Mouse (Mus musculus): ENCODE data around the gene Lxn. TPM values are rescaled to one million over a fixed set of nuclear protein-coding genes. Genes with fewer than 3 reads are reported as not detected.

Lxn gene
- 103 and 107 TPM in 2 replicates for polyA plus RNA-seq (2014; fragmentation: Nextera tagmentation; extraction: Ambion mirVana)

DNA sequence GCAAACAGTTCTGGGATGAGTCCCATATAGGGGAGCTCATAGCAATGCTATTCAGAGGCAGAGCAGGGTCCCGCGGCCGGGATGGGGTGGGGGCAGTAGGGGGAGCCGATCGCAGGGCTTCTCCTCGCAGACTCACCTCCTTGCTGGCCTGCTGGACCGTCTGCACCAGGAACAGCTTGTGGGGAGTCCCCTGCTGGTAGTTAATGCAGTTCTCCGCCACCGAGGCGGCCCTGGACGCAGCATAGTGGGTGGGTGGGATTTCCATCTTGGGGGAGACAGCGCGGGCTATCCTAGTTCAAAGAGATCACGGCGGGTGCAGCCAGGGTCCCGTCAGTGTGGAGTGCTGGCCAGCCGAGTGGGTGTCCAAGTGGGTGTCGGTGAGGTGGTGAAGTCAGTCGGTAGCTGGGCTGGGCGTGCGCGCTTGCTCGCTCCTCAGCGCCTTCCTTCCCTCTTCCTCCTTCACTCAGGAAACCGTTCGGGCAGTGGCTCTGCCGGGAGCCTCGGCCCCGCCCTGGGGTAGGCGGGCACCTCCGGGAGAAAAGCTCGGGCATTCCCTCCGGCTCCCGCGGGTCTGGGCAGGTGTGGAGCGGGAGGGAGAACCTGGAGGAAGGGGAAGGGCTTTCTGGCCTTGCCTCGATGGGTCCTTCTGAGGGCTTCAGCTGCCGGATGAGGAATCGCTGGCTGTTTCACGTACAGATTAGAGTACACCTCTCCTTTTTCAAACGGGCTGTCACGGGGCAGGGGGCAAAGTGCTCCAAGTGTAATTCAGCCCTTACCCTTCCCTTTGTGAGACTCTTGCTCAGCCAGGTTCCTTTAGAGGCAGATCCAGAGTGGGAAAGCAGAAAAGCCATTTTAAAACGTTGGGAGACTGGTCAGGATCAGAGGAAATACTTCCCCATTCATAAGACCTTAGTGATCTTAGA is at the start of gene Lxn:
Gene Lxn, minus strand, starts transcription at position 477 of the 923 bp plus-strand sequence.
- Histone ChIP-seq H3K9me3 (ENCODE audit: control insufficient read depth, low read depth, low read length) (no peaks in the 10 kb centered on the region), H3K27me3 (ENCODE audit: control insufficient read depth, insufficient read depth, low read length) (no peaks in the 10 kb centered on the region), H3K4me1 (ENCODE audit: control insufficient read depth, insufficient read depth, low read length) (peaks cover 3% of the 10 kb centered on the region; the same call in 1 of the 2 replicates), H3K9ac (replicated peaks; ENCODE audit: low read depth, low read length) (peak within 1 kb of the TSS; percentile 45), H3K36me3 (ENCODE audit: control insufficient read depth, insufficient read depth, low read length) (peaks cover 23% of the 10 kb centered on the region), H3K27ac (ENCODE audit: low read length) (peak within 1 kb of the TSS; percentile 89), H3K4me2 (replicated peaks; ENCODE audit: low read depth, low read length) (peak within 1 kb of the TSS; percentile 61), H3K4me3 (ENCODE audit: low read depth, low read length) (peak within 1 kb of the TSS; percentile 62)
- WGBS, result 1% methylated on average over 43 of the region's 43 CpGs
- peak; percentile 93 for ATAC-seq (ENCODE audit: insufficient number of reproducible peaks, insufficient read depth, low FRiP score, low read depth)

DNA sequence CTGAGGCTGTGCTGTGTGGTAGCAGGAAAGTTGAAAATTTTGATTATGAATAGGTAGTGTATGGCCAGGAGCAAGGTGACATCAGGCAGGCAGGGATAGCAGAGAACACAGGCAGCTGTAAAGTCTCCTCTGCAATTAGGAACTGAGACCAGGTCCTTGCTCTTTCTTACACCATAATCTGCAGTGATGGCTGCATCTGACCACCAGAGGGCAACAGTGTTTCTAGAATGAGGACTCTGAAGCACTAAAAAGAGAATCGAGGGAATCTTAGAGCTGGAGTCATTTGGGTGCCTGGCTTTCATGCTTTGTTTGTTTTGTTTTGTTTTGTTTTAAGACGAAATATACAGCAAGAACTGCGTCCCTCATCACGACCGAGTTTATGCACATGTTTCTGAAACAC is 49.1 kb upstream of the Lxn start:
- 0% methylated on average over 5 of the region's 5 CpGs for WGBS
- Histone ChIP-seq H3K36me3 (ENCODE audit: control insufficient read depth, insufficient read depth, low read length) (no peaks in the 10 kb centered on the region), H3K9ac (replicated peaks; ENCODE audit: low read depth, low read length) (no peak overlapping the region), H3K9me3 (ENCODE audit: control insufficient read depth, low read depth, low read length) (no peaks in the 10 kb centered on the region), H3K27me3 (ENCODE audit: control insufficient read depth, insufficient read depth, low read length) (peaks cover 5% of the 10 kb centered on the region), H3K4me2 (replicated peaks; ENCODE audit: low read depth, low read length) (no peak overlapping the region), H3K4me3 (ENCODE audit: low read depth, low read length) (no peak overlapping the region), H3K27ac (ENCODE audit: low read length) (no peak overlapping the region), H3K4me1 (ENCODE audit: control insufficient read depth, insufficient read depth, low read length) (no peaks in the 10 kb centered on the region)
- ATAC-seq (ENCODE audit: insufficient number of reproducible peaks, insufficient read depth, low FRiP score, low read depth), result peak; percentile 68

DNA sequence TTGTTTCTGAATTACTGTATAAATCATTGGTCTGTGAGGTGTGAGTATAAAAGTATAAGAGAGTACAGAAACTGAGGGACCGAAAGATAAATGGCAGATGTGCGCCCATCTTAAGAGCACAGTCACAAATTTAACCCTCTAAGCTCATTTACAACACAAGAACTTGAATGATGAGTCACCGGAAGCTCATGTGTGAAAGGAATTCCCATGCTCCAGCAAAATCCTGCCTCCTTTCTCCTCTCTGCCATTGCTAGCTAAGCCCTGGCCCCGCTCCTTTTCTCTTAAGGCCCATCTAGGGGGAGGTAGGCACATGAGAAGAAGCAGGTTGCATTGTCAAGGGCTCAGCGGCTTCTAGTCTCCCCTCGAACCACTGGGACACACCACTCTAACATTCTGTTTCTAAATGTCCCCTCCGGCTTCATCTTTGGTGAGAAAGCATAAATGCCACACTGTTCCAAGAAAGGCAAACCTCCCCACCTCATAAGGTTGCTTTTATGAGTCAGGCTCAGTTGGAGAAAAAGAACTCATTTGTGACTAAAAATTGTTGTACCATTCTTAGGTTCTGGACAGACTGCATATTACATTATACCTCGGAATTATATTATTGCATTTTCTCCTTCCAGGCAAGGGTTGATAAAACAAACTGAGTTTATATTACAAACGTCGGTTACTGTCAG is 44.6 kb upstream of the Lxn start:
- WGBS, result 81% methylated on average over 10 of the region's 10 CpGs
- Histone ChIP-seq H3K27ac (ENCODE audit: low read length) (no peak overlapping the region), H3K9ac (replicated peaks; ENCODE audit: low read depth, low read length) (no peak overlapping the region), H3K27me3 (ENCODE audit: control insufficient read depth, insufficient read depth, low read length) (no peaks in the 10 kb centered on the region), H3K9me3 (ENCODE audit: control insufficient read depth, low read depth, low read length) (no peaks in the 10 kb centered on the region), H3K4me1 (ENCODE audit: control insufficient read depth, insufficient read depth, low read length) (no peaks in the 10 kb centered on the region), H3K4me2 (replicated peaks; ENCODE audit: low read depth, low read length) (no peak overlapping the region), H3K4me3 (ENCODE audit: low read depth, low read length) (no peak overlapping the region), H3K36me3 (ENCODE audit: control insufficient read depth, insufficient read depth, low read length) (no peaks in the 10 kb centered on the region)
- ATAC-seq (ENCODE audit: insufficient number of reproducible peaks, insufficient read depth, low FRiP score, low read depth), result no peak

DNA sequence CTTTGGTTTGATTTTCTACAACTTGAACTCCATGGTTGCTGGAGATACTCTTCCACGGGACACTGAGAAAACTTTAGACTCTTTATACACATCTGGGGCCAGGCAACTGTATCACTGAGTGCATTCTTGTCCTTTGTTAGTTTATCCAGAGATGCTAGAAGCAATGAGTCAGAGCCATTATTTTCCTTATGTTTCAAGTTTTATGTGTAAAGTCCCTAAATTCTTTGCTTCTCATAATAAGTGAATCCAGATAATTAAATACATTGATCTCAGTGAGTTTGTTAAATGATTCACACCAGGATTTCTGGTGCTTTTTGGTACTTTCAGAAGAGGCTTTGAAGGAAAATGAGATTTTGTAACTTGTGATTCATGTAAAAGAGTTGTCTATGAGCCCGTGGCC is 41.6 kb upstream of the Lxn start:
- Histone ChIP-seq H3K4me2 (replicated peaks; ENCODE audit: low read depth, low read length) (no peak overlapping the region), H3K9ac (replicated peaks; ENCODE audit: low read depth, low read length) (no peak overlapping the region), H3K9me3 (ENCODE audit: control insufficient read depth, low read depth, low read length) (no peaks in the 10 kb centered on the region), H3K4me3 (ENCODE audit: low read depth, low read length) (no peak overlapping the region), H3K27me3 (ENCODE audit: control insufficient read depth, insufficient read depth, low read length) (no peaks in the 10 kb centered on the region), H3K36me3 (ENCODE audit: control insufficient read depth, insufficient read depth, low read length) (no peaks in the 10 kb centered on the region), H3K27ac (ENCODE audit: low read length) (no peak overlapping the region), H3K4me1 (ENCODE audit: control insufficient read depth, insufficient read depth, low read length) (no peaks in the 10 kb centered on the region)
- 78% methylated on average over 2 of the region's 2 CpGs for WGBS
- ATAC-seq (ENCODE audit: insufficient number of reproducible peaks, insufficient read depth, low FRiP score, low read depth), result no peak

DNA sequence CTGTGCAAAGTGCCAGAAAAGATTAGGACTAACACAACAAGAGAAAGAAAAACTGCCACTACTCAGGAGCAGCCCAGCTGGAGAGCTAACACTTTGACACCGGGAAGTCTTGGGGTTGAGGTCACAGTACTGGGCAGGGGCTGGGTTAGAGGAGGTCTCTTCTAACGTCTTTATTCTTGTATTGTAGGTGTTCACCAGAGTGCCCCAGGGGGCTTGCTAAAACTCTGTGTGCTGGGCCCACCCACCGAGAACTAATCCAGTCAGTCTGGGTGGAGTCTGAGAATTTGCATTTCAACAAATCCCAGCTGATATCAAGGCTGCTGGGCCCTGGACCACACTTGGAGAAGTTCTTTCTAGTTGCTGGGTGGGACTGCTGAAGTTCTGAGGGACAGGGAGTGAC is 40.2 kb upstream of the Lxn start:
- WGBS, result 13% methylated on average over 3 of the region's 3 CpGs
- Histone ChIP-seq H3K9me3 (ENCODE audit: control insufficient read depth, low read depth, low read length) (no peaks in the 10 kb centered on the region), H3K9ac (replicated peaks; ENCODE audit: low read depth, low read length) (no peak overlapping the region), H3K4me2 (replicated peaks; ENCODE audit: low read depth, low read length) (no peak overlapping the region), H3K4me1 (ENCODE audit: control insufficient read depth, insufficient read depth, low read length) (no peaks in the 10 kb centered on the region), H3K27ac (ENCODE audit: low read length) (no peak overlapping the region), H3K4me3 (ENCODE audit: low read depth, low read length) (no peak overlapping the region), H3K27me3 (ENCODE audit: control insufficient read depth, insufficient read depth, low read length) (no peaks in the 10 kb centered on the region), H3K36me3 (ENCODE audit: control insufficient read depth, insufficient read depth, low read length) (no peaks in the 10 kb centered on the region)
- ATAC-seq (ENCODE audit: insufficient number of reproducible peaks, insufficient read depth, low FRiP score, low read depth), result no peak

DNA sequence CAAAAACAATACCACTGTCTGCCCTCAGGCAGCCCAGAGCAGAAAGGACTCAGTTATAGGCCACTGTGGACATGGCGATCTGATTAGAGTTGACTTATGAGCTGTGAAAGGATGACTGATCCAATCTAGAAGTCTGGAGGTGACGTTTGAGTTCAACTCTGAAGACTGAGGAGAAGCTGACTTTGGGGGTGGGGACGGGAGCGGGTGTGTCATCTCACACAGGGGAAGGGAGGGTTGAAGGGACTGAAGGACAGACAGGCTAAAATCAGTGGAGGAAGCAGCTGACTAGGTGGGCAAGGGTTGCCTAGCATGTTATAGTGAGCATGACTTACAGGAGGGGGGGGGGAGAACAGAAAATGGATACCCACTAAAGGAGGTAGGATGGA is 35.7 kb upstream of the Lxn start:
- H3K4me3 ChIP-seq (ENCODE audit: low read depth, low read length), result no peak overlapping the region
- no peaks in the 10 kb centered on the region for H3K36me3 ChIP-seq (ENCODE audit: control insufficient read depth, insufficient read depth, low read length)
- H3K27ac ChIP-seq (ENCODE audit: low read length), result no peak overlapping the region
- no peaks in the 10 kb centered on the region for H3K27me3 ChIP-seq (ENCODE audit: control insufficient read depth, insufficient read depth, low read length)
- ATAC-seq (ENCODE audit: insufficient number of reproducible peaks, insufficient read depth, low FRiP score, low read depth), result no peak
- no peaks in the 10 kb centered on the region for H3K4me1 ChIP-seq (ENCODE audit: control insufficient read depth, insufficient read depth, low read length)
- H3K9me3 ChIP-seq (ENCODE audit: control insufficient read depth, low read depth, low read length), result no peaks in the 10 kb centered on the region
- H3K9ac ChIP-seq (replicated peaks; ENCODE audit: low read depth, low read length), result no peak overlapping the region
- WGBS, result 87% methylated on average over 4 of the region's 4 CpGs
- H3K4me2 ChIP-seq (replicated peaks; ENCODE audit: low read depth, low read length), result no peak overlapping the region

DNA sequence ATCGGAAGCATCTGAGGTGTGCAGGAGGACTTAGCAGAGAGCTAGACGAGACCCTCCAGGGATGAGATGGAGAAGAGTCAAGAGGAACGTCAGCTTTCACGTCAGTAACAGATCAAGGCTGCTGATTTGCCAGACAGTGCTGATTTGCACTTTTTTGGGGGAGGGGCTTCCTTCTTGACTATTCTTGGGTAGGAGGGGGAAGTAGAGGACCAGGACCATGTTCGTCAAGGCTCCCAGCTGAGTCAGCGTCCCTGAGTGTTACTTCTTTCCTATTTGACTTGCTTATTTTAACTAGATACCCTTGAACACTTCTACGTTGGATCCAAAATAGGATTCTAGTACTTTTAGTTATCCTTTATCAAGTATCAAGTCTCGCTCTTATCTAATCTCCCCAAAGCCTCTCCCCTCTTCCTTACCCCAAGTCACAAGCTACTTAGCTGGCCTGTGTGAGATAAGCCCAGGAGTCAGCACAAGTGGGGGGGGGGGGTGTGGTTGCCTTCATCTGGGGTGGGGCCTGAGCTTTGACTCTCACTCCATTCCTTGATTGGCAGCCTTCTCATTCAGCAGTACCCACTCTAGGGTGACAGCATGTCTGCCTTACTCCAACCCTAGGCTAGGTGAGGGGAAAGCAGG is 35.2 kb upstream of the Lxn start:
- Histone ChIP-seq H3K27me3 (ENCODE audit: control insufficient read depth, insufficient read depth, low read length) (no peaks in the 10 kb centered on the region), H3K4me3 (ENCODE audit: low read depth, low read length) (no peak overlapping the region), H3K9ac (replicated peaks; ENCODE audit: low read depth, low read length) (no peak overlapping the region), H3K9me3 (ENCODE audit: control insufficient read depth, low read depth, low read length) (no peaks in the 10 kb centered on the region), H3K4me2 (replicated peaks; ENCODE audit: low read depth, low read length) (no peak overlapping the region), H3K36me3 (ENCODE audit: control insufficient read depth, insufficient read depth, low read length) (no peaks in the 10 kb centered on the region), H3K4me1 (ENCODE audit: control insufficient read depth, insufficient read depth, low read length) (no peaks in the 10 kb centered on the region), H3K27ac (ENCODE audit: low read length) (no peak overlapping the region)
- no peak for ATAC-seq (ENCODE audit: insufficient number of reproducible peaks, insufficient read depth, low FRiP score, low read depth)
- 92% methylated on average over 8 of the region's 8 CpGs for WGBS

DNA sequence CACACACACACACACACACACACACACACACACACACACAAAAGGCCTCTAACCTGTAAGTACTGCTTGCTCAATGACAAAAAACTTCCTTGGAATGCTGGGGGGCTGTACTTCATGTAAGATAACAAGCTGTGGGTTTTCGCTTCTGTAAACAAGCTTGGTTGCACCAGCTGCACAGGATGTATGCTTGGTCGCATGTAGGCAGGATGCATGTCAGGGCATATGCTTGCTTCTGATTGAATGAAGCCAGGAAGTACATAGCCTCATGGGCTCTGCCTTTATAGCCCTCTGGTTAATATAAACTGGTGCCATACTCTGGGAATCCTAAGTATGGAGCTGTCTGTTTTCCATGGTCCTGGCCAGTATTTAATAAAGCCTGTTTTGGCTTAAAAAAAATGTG is 34.3 kb upstream of the Lxn start:
- no peak for ATAC-seq (ENCODE audit: insufficient number of reproducible peaks, insufficient read depth, low FRiP score, low read depth)
- WGBS, result 63% methylated on average over 2 of the region's 2 CpGs

More for the DNA sequence above, 34.3 kb upstream of the Lxn start:
- Histone ChIP-seq H3K9me3 (ENCODE audit: control insufficient read depth, low read depth, low read length) (no peaks in the 10 kb centered on the region), H3K9ac (replicated peaks; ENCODE audit: low read depth, low read length) (no peak overlapping the region), H3K27me3 (ENCODE audit: control insufficient read depth, insufficient read depth, low read length) (no peaks in the 10 kb centered on the region), H3K36me3 (ENCODE audit: control insufficient read depth, insufficient read depth, low read length) (no peaks in the 10 kb centered on the region), H3K27ac (ENCODE audit: low read length) (no peak overlapping the region), H3K4me1 (ENCODE audit: control insufficient read depth, insufficient read depth, low read length) (no peaks in the 10 kb centered on the region), H3K4me2 (replicated peaks; ENCODE audit: low read depth, low read length) (no peak overlapping the region), H3K4me3 (ENCODE audit: low read depth, low read length) (no peak overlapping the region)

Measured in stomach, embryonic 14.5 days (tissue).